Mouse (Mus musculus) heart, postnatal 0 days (tissue): ENCODE data around the gene Sall4.

Experiments used
- CTCF ChIP-seq: IDR thresholded peaks from 2 replicates; pipeline ENCODE4 v1.5.1; 2016; ENCODE audit warnings: antibody characterized with exemption, control low read depth, low read depth
- EP300 ChIP-seq: IDR thresholded peaks from 2 replicates; pipeline ENCODE4 v1.6.1; 2016; ENCODE audit warnings: antibody characterized with exemption, low read depth

DNA sequence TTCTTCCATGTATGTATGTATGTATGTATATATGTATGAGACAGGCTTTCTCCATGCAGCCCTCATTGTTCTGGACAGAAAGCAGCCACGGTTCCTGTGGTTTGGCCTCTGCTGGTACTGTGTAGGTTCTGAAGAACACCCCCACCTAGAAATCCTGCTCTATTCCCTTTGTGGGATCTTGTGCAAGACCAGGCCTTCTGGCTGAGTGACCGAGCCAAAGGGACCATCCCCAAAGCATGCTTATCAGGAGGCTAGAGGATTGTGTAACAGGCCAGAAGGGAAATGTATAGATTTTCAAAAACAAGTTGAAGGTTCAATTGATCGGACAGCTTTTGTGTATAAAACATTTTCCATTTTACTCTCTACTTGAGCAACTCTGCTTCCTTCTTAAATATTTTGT is 8.5 kb upstream of the Sall4 start:
- TF ChIP-seq CTCF, result no peak
- no peak for TF ChIP-seq EP300
